Mouse (Mus musculus) stomach, embryonic 16.5 days (tissue): ENCODE results near the gene Cstad. TPM values are rescaled to one million over a fixed set of nuclear protein-coding genes. Genes with fewer than 3 reads are reported as not detected.

Experiments
- polyA plus RNA-seq: library from polyadenylated mRNA; unstranded; fragments of >200 nt; fragmentation: Nextera tagmentation; extraction: Ambion mirVana; gene quantifications from 2 replicates; pipeline ENCODE4 v1.2.1, GENCODE M21; 2015

Cstad gene
- polyA plus RNA-seq, 1 experiment from 2014 or later: 0.34 TPM

Other genes with a start within 250 kb of the Cstad start
- gene Sh3glb2, start 235.7 kb upstream of the Cstad start, polyA plus RNA-seq: 107 and 118 TPM in 2 replicates
- gene Miga2, start 230.8 kb upstream of the Cstad start, polyA plus RNA-seq: 26.2 and 26.3 TPM in 2 replicates
- 39.0 and 45.8 TPM in 2 replicates for gene Dolpp1, start 202.8 kb upstream of the Cstad start, polyA plus RNA-seq
- gene Crat, start 179.2 kb upstream of the Cstad start, polyA plus RNA-seq: 27.7 and 29.0 TPM in 2 replicates
- gene Ptpa, start 179.0 kb upstream of the Cstad start, polyA plus RNA-seq: 138 and 146 TPM in 2 replicates
- gene Ier5l, start 120.8 kb upstream of the Cstad start, polyA plus RNA-seq: 0.56 and 0.83 TPM in 2 replicates
- gene 1700001O22Rik, start 208.6 kb downstream of the Cstad start, polyA plus RNA-seq: 1.5 and 1.7 TPM in 2 replicates
- gene Ntmt1, start 212.8 kb downstream of the Cstad start, polyA plus RNA-seq: 71.5 and 80.0 TPM in 2 replicates
- 28.0 and 30.0 TPM in 2 replicates for gene Asb6, start 235.3 kb downstream of the Cstad start, polyA plus RNA-seq
- gene Prrx2, start 239.9 kb downstream of the Cstad start, polyA plus RNA-seq: 3.5 and 3.9 TPM in 2 replicates